Mouse (Mus musculus) cerebellum, postnatal 4 days (tissue): ENCODE measurements around the gene Mef2b.

Experiments
- DNase-seq, 2 experiments: peaks; one replicate each; pipeline ENCODE4 v3.0.0; 2022; ENCODE audit warnings: low spot score in 2 of 2, mixed read lengths in 1 of 2

Gene Mef2b

DNA sequence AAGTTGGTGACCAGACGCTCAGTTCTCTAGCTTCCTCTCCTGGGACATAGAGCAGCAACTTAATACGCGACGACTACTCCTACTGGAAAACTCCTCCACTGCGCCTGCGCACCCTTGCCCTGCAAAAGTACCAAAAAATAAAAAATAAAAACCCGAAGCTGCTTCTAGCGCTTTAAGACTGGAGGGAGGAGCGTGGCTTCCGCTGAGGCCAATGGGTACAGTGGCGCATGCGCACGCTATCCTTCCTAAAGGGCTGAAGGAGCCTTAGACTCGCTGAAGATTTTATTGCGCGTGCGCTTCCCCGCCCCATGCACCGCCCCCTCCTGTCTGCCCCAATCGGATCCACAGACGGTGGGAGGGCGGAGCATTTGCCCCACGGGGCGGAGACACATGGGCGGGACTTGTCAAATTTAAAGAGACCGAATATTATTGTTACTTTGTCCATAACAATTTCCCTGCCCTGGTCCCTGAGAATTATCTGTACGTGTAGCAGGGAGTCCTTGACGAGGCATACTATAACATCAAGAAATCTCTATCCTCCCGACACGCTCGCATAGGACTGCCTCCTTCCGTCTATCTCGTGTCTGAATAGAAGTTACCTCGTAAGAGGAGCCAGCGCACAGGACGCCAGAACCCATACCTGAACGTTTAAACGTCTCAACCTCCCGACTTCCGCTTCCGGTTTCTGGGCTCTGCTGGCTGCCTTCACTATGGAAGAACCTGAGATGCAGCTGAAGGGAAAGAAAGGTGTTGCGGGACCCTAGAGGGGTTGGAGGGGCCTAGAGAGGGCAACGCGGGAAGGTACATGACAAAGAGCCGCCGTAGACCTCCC, at the start of gene Mef2b, which contains the start of the genes Rfxank and Borcs8:
Mef2b (plus strand) TSS at position 686 of the 832 bp plus-strand sequence.
Rfxank (minus strand) TSS at position 129 of the 832 bp plus-strand sequence.
Borcs8 (plus strand) TSS at position 474 of the 832 bp plus-strand sequence.
- peak; percentile 91 to 98 for DNase-seq

DNA sequence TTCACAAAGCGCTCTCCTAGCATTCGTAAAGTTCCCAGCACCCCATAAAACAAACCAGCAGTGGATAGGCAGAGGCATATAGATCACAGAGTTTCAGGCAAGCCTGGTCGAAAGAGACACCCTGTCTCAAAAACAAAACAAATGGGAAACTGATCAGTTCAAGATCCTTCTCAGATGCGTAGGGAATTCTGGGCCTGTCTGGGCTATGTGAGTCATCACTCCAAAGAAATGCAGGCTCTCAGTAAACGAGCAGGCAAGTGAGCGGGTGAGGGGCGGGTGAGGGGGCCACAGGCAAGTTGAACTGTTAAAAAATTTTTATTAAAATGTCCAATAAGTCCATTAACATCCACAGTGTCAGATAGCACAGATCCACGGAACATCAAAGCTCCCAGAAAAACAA, 46.7 kb upstream of the Mef2b start:
- DNase-seq = no peak

DNA sequence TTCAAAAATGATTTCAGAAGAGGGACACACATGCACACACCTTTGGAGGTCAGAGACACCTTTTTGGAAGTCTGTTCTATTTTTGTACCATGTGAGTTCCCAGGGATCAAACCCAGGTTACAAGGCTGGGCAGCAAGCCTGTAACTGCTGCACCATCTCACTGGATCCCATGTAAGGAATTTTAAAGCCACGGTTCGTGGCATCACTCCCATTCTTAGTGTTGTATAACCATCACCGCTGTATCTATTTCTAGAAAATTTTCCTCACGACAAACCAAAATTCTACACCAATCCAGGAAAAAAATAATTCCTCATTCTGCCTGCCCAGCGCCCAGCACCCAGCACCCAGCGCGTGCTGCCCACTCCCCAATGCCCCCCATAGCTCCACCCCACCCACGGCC, 40.2 kb upstream of the Mef2b start:
- DNase-seq = no peak

DNA sequence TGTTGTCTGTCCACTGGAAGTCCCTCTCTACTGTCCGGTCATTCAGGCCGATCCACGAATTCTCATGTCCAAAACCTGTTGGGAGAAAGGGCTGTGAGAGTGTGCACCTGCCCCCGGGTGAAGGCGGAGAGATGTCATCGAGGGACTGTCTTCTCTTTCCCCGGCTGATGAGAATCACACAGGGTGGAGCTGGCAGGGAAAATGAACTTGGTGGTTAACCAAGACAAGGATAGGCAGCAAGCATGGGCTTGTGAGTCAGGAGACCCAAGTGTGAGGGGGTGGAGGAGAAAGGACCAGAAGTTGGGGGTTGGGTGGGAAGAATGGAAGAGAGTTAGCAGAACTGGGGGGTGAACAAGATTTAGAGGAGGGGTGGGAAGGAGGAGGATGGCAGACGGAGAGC, 39.3 kb upstream of the Mef2b start:
- no peak for DNase-seq

DNA sequence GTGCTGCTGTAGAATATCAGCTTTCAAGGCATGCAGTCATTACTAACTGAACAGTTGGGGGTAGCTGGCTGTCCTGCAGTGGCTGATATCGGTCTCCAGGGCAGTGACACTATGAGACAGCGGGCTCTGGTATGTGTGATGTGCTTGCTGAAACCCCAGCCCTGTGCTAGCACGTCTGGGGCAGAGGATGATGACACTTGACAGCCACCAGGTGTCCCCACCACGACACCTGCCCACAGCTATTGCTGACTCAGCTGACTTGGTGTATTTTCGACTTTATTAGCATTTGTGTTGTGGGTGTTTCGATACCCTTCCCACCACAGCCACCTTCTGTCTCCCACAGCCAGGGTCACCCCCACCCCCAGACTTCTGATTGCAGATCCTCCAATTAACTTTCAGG, 35.0 kb upstream of the Mef2b start:
- no peak for DNase-seq

DNA sequence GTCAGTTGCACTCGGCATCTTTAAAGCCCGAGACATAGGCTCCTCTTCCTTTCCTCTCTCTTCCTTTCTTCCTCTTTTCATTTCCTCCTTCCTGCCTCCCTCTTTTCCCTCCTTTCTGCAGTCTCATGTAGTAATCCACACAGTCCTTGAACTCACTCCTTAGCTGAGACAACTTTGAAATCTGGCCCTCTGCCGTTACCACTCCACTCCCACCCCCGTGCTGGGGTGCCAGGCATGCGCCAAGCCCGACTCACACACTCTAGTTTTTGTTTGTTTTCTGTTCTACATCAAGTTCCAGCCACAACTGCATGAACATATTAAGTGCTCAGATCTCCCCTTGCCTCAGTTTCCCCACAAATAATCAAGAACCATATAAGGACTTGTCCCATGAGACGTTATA, 34.6 kb upstream of the Mef2b start:
- no peak for DNase-seq

DNA sequence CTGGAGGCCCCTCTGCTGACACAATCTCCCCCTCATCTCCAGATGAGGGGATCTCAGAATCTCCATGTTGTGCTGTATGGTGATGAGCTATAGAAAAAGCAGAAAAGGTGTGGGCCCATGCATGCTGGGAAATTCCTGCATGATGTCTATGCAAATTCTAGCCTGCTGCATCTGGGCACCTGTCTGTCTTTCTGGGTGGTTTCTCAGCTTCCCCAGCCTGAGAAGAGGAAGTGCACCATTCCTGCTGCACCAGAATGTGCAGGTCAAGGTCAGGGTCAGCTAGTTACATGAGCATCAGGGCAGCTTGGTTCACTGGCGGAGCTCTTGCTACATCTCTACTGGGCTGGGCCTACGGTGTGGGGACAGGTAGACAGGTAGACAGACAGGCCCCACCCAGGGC, 29.1 kb upstream of the Mef2b start:
- DNase-seq = no peak

DNA sequence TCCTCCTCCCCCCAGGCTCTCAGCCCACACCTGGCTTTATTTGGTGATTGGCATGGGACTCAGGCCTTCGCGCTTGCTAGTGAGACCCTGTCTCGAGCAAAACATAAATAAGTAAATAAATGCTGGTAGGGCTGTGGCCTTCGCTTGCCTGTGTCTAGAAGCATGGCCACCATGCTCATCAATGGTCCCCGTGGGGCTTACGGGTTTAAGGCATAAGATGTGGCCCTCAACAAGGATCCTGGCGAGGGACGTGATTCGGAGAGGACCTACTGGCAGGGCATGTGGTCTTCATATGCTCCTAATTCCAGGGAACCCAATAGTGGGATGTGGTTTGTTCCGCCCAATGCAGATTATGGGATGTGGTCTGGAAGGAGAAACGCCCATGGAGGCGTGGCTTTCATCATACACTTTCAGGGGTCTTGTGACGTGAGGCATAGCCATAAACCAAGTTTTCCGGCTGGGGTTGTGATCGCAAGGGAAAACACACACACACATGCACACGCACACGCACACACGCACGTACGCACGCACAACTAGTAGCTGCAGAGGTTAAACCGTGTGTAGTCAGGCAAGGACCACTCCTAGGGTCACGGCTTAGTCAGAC, 28.2 kb upstream of the Mef2b start:
- DNase-seq = no peak

DNA sequence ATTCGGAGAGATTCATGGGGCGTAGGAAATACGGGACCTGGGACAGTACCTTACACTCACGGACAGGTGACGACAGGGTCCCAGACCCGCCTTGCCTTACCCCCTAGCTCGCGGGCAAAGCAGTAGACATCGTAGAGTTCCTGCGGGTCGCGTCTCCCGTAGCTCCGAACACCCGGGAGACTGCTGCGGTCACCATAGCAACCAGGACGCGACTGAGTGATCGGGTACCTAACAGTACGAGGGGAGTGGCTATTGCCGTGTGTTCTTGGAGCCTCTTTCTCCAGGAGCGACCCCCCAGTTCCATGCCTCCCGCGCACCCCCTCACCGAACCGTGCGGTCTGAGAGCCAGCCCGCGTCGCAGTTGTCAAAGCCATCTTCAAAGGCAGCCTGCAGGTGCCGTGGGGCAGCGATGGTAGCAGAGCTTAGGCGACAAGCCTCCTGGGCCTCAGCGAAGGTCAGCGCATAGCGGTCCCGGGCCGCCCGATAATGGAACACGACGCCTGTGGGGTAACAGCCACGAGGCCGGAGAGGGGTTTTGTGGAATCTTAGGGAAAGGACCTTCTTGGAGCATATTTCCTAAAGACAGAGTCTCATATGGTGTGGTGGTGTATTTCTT, 27.0 kb upstream of the Mef2b start:
- no peak for DNase-seq

DNA sequence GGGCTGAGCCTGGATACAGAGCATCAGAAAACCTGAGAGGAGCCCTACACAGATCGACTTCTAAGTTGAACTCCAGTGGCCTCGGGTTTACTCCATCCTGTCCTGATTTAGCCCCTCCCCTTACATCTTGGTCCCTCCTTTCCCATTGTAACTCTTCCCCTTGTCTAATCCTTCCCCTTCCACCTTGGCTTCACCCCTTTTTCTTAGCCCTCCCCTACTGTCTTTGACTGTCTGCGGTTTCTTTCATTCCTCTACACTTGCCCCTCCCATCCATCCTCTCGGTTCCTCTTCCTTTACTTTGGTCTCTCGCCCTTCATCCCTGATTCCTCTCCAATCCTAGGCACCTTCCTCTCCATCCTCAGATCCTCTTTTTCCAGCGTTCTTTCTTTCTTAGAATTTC, 25.0 kb upstream of the Mef2b start:
- DNase-seq = no peak

DNA sequence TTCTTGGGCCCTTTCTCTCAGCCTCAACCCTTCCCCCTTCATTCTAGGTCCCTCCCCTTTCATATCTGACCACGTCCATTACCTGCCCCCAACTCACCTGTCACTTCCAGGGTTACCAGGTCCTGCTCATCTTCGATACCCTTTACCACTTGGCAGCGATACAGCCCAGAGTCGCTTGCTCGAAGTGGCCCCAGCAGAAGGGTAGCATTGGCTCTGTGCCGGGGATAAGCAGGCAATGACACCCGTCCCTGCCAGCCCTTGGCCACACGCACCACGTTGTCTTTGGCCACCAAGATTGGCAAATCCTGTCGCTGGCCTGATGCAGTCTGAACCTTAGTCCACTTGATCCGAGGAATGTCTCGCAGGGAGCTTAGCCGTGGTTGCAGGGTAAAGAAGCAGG, 24.6 kb upstream of the Mef2b start:
- no peak for DNase-seq

DNA sequence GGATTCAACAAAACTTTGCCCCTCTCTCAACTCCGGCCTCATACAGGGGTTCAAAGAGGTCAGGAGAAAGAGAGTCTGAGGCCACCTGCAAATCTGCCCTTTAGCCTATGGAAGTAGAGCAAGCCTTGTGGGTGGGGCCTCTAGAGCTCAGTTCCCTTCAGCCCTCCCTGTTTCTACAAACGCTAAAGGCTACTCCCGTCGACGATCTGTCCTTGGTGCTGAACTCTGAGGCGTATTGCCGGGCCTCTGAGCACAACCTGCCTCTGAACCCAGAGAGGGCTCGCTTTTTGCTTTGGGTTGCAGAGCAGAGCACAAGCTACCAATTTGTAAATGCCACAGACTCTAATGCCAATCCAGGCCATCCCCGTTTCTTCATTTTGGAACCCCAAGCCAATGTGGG, 21.9 kb upstream of the Mef2b start:
- no peak for DNase-seq

DNA sequence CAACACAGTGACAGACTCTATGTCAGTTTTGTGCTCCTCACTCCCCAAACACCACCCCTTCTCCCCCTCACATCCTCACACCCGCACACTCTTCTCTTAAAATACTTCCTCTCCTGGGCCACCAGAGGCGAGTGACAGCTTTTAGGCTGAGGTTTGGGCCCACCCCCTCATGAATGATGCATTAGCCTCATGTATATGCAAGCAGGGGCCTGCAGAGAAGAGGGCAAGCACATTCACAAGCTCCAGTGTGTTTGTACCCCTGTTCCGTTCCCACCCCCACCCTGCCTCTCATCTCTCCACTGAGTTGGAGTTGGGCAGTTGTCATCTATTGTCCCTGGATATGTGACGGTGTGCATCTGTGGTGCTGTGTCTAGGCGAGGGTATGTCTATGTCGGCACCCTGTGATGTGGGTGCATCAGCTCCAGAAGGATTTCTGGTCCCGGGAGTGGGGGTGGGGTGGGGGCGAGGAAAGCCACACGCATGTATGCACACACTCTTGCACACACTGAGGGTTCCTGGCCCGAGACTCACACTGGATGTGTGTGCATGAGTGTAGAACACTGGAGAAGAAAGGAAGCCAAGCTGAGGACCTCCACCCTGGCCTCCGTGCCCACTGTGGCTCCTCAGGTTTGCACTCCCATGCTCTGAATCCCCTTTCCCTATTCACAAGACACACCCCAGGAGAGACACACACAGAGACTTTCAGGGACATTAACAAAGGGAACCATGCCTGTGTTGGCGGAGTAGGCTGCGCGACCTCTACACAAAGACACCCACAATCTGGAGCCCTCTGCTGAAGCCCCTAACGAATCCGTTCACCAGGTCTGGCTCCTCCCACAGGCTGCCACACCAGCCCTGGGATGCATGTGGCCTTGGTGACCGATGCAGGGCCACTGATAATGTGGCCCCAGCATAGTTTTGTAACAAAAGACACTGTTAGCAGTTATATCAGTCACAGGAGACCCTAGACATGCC, 20.5 kb upstream of the Mef2b start:
- DNase-seq = peak in 1 of 2 experiments; percentile 34

DNA sequence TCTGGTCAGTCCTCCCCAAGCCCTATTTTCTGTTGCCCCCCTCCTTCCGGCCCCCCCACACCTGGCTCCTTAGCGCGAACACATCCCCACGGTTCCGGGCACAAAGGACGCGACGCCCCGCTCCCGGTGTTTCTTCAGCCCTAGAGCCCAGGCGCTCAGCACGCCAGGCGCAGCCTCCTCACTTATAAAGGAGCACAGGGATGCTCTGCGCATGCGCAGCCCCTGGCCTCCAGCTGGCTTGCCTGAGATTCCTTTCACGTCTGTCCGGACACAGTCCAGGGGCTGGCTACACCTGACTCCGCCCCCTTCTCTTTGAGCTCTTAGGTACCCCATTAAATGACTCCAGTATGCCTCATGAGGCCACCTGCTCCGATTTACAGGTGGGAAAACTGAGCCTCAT, 18.8 kb upstream of the Mef2b start, which contains the start of gene Ncan:
Ncan (minus strand) TSS at position 207 of the 400 bp plus-strand sequence.
- peak; percentile 83 to 89 for DNase-seq

DNA sequence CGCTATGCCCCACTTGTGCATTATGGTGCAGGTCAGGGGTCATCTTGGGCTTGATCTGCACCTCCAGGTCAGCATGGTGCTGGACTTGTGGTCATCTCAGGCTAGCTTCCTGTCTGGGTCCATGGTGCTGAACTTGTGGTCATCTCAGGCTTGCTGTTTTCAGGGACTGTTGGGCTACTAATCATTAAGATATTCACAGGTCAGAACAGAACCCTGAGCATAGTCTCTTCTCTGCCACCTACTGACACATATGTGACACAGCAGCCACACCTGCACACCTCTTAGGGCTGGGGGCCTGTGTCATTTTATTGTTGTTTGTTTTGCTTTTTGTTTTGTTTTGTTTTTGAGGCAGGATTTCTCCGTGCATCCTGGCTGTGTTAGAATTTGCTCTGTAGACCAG, 16.6 kb upstream of the Mef2b start:
- DNase-seq = no peak

DNA sequence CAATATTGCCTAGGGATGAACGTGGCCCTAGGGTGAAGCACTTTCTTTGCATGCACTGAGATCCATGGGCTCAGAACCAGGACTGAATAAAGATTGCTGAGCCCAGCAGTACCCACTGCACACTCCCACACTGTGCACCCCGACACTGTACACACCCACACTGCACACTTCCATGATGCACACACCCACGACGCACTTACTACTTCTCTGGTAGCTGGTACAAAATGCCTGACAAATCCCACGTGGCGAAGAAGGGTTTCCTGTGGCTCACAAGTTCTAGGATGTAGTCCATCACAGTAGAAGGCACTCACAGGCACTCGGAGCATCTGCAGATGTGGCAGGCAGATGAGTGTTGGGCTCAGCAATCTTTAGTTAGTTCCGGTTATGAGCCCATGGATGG, 14.5 kb upstream of the Mef2b start:
- DNase-seq = no peak

DNA sequence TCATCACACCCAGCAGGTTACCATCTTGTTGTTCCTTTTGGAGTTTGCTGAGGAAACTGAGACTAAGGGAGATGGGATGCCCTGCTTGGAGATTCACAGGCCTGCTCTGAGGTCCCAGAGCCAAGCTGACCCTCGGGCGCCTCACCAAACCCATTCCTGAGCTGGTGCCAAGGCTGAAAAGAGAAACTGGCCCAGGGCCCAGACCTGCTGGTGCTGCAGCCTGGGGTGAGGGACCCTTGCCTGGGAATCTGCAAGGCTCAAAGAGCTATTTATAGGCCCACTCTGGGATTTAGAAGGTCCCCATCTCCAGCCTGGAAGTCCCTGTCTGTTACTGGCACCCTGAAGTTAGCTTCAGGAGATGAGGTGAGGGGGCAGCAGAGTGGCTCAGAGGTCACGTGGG, 11.1 kb upstream of the Mef2b start:
- peak in 1 of 2 experiments; percentile 59 for DNase-seq

DNA sequence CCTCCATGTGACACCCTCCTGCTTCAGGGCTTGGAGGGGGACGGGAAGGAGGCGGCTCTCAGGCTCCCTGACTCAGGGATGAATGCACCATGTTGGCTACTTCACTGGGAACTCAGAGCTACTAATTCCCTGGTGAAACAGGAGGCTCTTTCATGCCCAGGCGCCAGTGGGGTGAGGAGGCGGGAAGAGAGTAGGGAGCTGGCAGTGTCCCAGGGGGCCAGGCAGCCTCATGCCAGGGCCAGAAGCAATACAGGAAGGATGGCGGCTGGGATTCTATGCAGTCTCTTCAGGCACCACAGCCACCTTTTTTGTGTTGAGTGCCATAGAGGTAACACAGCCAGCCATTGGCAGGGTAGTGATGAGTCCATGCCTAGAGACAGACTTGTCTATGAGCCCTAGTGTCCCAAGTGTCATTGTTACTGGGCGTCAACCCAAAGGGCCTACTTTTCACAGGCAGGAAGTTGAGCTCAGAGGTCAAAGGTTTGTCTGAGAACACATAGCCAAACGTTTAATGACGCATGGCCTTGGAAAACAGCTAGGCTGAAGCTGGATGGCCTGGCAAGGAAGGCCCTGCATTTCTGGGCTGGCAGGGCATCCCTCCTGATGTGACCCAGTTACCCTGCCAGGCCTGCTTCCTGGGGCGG, 10.1 kb upstream of the Mef2b start:
- peak; percentile 47 to 49 for DNase-seq

DNA sequence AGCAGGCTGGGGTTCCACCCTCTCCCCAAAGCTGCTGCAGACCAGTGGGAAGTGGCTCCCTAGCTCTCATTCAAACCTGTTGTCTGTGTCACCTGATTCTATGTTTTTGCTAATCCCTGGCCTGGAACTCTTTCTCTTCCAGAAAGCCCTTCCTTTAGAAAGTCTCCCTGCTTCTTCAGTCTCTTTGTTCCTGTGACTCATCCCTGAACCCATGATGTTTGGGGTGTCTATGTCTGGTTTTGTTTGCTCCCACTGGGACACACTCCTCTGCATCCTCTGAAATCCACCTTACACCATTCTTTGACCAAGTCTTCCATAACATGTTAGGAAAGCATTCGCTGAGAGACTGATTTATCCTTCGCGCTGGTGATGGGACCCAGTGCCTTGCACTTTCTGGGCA, 9.4 kb upstream of the Mef2b start:
- no peak for DNase-seq

DNA sequence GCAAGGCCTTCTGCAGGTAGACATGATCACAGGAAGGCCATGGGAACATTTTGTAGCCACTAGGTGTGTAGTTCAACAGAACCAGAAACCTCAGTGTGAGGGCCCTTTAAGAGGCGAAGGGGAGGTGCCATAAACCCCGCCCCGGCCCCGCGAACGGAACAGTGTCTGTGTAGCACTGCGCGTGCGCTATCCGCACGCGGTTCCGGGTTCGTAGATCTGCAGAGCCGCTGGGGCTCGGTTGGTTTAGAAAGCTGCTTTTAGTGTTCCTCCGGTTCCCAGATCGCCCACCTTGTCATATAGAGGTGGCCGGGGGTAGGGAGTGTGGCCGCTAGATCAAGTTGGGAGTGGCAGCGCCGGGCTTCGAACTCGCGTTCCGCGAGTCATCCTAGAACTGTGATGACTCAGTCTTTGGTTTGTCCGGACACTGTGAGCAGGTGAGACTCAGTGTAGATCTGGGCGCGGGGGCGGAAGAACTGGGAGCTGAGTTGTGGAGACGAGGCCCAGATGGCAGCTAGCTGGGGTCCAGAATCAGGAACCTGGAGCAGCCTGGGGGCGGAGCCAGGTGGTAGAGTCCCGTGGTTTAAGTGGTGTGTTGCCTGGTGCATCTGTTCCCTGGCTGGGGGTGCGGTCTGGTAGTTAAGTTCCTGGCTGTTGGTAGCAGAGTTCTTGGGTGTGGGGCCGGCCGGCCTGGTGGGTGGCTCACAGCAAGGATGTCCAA, 8.2 kb upstream of the Mef2b start, which contains the start of gene Nr2c2ap:
Nr2c2ap (plus strand) TSS at position 168 of the 718 bp plus-strand sequence.
- DNase-seq = peak; percentile 54 to 76
